Mouse (Mus musculus) G1E (cell line): Measurements from ENCODE around the gene Sbk3. TPM values are rescaled to one million over a fixed set of nuclear protein-coding genes. Genes with fewer than 3 reads are reported as not detected.

Source experiments
- ATAC-seq: 2 replicates; pipeline ENCODE4 v1.8.0; 2016; ENCODE audit warnings: mild to moderate bottlenecking; ENCODE audit not compliant: insufficient number of reproducible peaks, poor library complexity, low FRiP score, severe bottlenecking; ENCODE audit errors: extremely low read depth
- DNase-seq: peaks from one replicate; pipeline ENCODE4 v3.0.0; 2012; ENCODE audit warnings: low spot score
- H3K27me3 ChIP-seq: 2 replicates; pipeline ENCODE4 v1.6.1; 2012; ENCODE audit warnings: mild to moderate bottlenecking, low read length, inconsistent platforms; ENCODE audit not compliant: insufficient read depth
- H3K36me3 ChIP-seq: replicated peaks from 2 replicates; pipeline ENCODE3; 2012; ENCODE audit warnings: mild to moderate bottlenecking, inconsistent platforms
- H3K4me1 ChIP-seq: 2 replicates; pipeline ENCODE4 v1.6.1; 2012; ENCODE audit warnings: low read depth, low read length, inconsistent platforms, mixed read lengths; ENCODE audit not compliant: insufficient read depth
- H3K4me3 ChIP-seq: 2 replicates; pipeline ENCODE4 v1.5.1; 2012; ENCODE audit warnings: low read depth, mild to moderate bottlenecking, inconsistent platforms, low read length, moderate library complexity, mixed read lengths
- H3K9me3 ChIP-seq: replicated peaks from 2 replicates; pipeline ENCODE4 v1.6.1; 2012; ENCODE audit warnings: inconsistent platforms
- CTCF ChIP-seq: IDR thresholded peaks from 2 replicates; pipeline ENCODE4 v1.5.1; 2012; ENCODE audit warnings: low read depth, low read length, inconsistent platforms, mixed read lengths
- GATA1 ChIP-seq: IDR thresholded peaks from 2 replicates; pipeline ENCODE4 v1.6.1; 2012; ENCODE audit warnings: borderline replicate concordance, low read length, inconsistent platforms, mixed read lengths
- GATA2 ChIP-seq: IDR thresholded peaks from 2 replicates; pipeline ENCODE4 v1.6.1; 2012; ENCODE audit warnings: low read depth, low read length, inconsistent platforms, borderline replicate concordance
- POLR2AphosphoS5 ChIP-seq: IDR thresholded peaks from 2 replicates; pipeline ENCODE4 v1.6.1; 2012; ENCODE audit warnings: low read depth, low read length, inconsistent platforms; ENCODE audit not compliant: insufficient replicate concordance
- TAL1 ChIP-seq: conservative IDR thresholded peaks from 2 replicates; pipeline ENCODE4 v1.6.1; 2012; ENCODE audit warnings: low read depth, low read length, inconsistent platforms, mixed read lengths
- polyA plus RNA-seq: library from polyadenylated mRNA; stranded (reverse); fragments of >175 nt; gene quantifications from 2 replicates; pipeline ENCODE4 v1.2.3, GENCODE M21; 2012
- total RNA-seq, 2 experiments: library from RNA; stranded (forward) in 1 of 2; stranded (reverse) in 1 of 2; fragments of 200-1000 nt in 1 of 2; fragments of >200 nt in 1 of 2; fragmentation: Nextera tagmentation in 1 of 2; gene quantifications; 2 replicates each; pipeline ENCODE4 v1.2.3; 2014 to 2017

Sbk3 gene
- total and polyA plus RNA-seq, 3 experiments, result 0.11 TPM; not detected in 2

DNA sequence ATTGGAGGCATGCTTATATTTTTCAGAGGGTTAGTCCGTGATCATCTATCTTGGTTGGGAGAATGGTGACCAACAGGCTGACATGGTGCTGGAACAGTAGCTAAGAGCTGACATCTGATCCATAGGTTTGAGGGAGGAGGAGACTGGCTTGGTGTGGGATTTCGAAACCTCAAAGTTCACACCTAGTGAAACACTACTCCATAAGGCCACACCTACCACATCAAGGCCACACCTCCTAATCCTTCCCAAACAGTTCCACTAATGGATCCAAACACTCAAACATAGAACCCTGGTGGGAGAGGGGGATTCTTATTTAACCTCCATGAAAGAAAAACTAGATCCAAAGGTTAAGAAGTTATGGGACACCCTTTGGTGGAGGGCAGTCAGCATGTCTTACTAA lies 46.0 kb upstream of the Sbk3 start:
- no peak for DNase-seq
- Histone ChIP-seq H3K36me3 (peaks cover 41% of the 10 kb centered on the region), H3K4me3 (no peak overlapping the region), H3K27me3 (no peaks in the 10 kb centered on the region), H3K4me1 (peaks cover 54% of the 10 kb centered on the region), H3K9me3 (peaks cover 13% of the 10 kb centered on the region)
- no peak for ATAC-seq
- no peak for TF ChIP-seq POLR2AphosphoS5
- no peak for TF ChIP-seq GATA1
- no peak for TF ChIP-seq CTCF
- no peak for TF ChIP-seq TAL1
- TF ChIP-seq GATA2, result no peak

DNA sequence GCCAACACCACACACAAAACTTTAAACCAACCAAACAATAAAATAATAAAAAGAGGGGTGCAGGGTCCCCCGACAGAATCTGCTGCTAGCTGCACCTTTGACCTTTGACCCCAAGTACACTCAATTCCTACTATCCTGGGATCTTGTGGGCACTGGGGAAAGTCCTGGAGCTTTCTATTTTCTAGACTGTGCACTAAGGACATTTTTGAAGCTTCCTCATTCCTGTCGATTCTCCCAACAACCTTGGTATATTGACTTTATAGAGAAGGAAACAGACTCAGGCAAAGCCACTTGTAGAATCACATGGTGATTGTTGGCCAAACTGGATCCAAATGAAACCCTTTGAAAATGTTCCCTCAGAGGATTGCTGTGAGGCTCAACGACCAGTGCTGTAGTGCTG lies 45.1 kb upstream of the Sbk3 start:
- ATAC-seq (no peak), DNase-seq (no peak)
- peaks cover 51% of the 10 kb centered on the region for H3K4me1 ChIP-seq

DNA sequence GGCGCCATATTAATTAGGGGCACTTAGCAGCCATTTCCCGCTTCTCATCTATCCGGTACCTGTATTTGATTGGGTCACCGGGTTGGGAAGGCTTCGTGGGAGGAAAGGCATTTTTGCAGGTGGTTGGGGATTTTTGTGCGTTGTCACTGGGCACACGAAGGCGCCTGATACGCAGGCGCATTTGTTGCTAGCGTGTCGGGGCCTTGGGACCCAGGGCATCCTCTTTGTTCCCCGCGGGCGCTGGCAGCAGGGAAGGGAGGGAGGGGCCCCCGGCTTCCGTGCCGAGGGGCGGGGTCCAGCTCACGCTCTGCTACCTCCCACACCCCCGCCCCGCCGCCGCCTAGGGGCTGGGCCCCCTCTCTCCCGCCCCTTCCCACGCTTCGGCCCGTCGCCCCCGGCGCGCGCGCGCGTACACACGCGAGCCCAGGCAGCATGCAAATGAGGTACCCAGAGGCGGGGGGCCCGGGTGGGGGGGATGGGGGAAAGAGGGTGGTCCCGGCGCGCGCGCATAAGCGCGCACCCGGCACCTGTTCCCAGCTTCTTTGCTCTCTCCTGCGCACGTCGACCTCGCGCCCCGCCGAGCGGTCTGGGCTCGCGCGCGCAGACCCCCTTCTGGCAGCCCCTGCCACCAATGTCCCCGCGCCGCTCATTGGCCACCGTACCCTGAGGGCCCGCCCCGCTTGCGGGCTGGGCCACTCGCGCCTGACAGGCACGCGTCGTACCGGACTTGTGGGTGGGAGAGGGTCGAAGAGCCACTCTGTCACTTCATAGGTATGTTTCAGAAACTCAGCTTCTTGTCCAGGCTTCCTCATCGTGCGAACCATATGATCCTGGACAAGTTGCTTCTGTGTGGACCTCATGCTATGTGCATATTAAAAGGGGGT lies 44.4 kb upstream of the Sbk3 start, which contains the start of gene Gm44973:
Gene Gm44973 (plus strand): TSS at position 379 of the 884 bp plus-strand sequence.
- TF ChIP-seq GATA2, result no peak
- no peak for TF ChIP-seq TAL1
- TF ChIP-seq CTCF, result no peak
- DNase-seq, result peak; percentile 82
- Histone ChIP-seq H3K9me3 (peaks cover 13% of the 10 kb centered on the region), H3K4me1 (peaks cover 56% of the 10 kb centered on the region), H3K4me3 (peak within 1 kb of the TSS; percentile 78), H3K36me3 (peaks cover 49% of the 10 kb centered on the region), H3K27me3 (no peaks in the 10 kb centered on the region)
- peak; percentile 45 for ATAC-seq

More for the DNA sequence above, 45.1 kb upstream of the Sbk3 start:
- H3K36me3 ChIP-seq, result peaks cover 42% of the 10 kb centered on the region
- TF ChIP-seq GATA2 (no peak), POLR2AphosphoS5 (no peak), CTCF (no peak), GATA1 (no peak), TAL1 (no peak)
- H3K9me3 ChIP-seq, result peaks cover 13% of the 10 kb centered on the region
- H3K4me3 ChIP-seq, result peak overlapping the region; percentile 73
- H3K27me3 ChIP-seq, result no peaks in the 10 kb centered on the region

DNA sequence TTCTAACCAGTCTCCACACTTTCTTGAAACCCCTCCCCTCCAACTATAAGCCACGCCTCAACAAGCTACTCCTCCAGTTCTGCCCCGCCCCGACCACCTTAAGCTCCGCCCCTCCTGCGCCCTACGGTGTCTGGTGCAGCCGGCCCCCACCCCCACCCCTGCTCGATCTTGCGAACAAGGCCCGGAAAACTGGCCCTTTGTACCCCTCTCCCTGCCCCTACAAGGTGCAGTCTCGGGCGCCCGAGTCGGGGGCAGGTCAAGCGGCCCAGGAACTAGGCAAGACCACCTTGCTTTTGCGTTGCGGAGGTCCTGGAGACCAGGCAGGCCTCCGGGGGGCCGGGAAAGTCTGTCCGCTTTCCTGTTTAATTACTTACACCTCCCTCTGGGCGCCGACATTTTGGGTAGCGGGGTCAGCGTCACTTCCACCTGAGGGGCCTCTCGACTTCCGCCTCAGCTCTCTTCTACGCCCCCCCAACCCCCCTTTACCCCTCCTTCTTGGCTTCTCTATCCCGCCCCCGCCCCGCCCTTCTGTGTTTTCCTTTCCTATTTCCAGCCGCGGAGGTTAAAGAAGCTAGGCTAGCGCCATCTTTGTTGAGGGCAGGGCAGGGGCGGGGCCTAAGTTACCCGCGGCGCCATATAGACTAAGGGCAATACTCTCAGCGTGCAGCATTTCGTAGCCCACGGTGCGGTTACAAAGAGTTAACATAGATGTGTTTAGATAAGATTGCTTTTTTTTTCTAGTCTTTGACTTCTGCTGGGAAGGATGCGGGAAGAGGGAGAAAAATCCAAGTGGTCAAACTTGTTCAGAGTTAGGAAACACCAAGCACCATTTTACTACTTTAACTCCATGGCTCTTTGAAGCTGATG lies 43.5 kb upstream of the Sbk3 start, which contains the start of the genes Zfp524 and Fiz1:
Gene Zfp524 (plus strand): TSS at position 165 of the 867 bp plus-strand sequence.
Gene Fiz1 (minus strand): TSS at position 447 of the 867 bp plus-strand sequence.
- peaks cover 13% of the 10 kb centered on the region for H3K9me3 ChIP-seq
- ATAC-seq, result peak; percentile 61
- H3K27me3 ChIP-seq, result no peaks in the 10 kb centered on the region
- TF ChIP-seq CTCF (no peak), GATA1 (no peak), GATA2 (no peak), POLR2AphosphoS5 (no peak), TAL1 (no peak)
- peaks cover 58% of the 10 kb centered on the region for H3K36me3 ChIP-seq
- peaks cover 57% of the 10 kb centered on the region for H3K4me1 ChIP-seq
- H3K4me3 ChIP-seq, result peak within 1 kb of the TSS; percentile 78
- peak; percentile 77 for DNase-seq

DNA sequence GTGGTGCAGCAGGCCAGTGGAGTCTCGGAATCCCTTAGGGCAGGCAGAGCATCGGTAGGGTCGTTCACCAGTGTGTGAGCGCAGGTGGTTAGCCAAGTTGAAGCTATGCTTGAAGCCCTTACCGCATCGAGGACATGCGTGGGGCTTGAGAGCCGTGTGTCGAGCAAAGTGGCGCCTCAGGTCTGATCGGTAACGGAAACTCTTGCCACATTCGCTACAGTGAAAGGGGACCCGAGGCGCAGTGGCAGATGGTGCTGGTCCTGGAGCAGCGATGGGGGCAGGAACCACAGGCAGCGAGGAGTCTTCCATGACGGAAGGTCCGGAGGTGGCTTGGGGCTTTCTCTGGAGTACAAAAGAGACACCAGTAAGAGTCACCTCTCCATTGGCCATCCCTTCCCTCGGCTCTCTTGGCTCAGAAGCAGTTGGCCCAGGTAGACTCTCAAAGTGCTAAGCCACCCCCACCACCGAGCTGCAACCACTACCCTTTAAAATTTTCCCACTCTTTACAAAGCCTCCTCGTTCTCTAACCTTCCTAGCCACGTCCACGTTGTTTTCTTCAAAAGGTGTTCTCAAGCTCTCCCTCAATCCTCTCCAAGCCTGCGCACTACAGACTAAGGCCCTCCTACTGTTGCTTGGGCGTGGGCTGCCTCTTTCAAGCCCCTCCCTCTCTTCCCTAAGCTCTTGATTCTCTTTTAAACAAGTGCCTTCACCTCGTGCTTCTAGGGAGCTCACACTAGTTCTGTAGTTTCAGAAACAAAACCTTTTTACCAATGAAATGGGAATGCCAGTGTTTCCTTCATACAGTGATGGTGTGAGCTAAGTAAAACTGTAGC lies 41.9 kb upstream of the Sbk3 start:
- Histone ChIP-seq H3K4me1 (peaks cover 44% of the 10 kb centered on the region), H3K36me3 (peaks cover 64% of the 10 kb centered on the region), H3K27me3 (no peaks in the 10 kb centered on the region; the same call in 1 of the 2 replicates), H3K4me3 (peak overlapping the region; percentile 78; the same call in 1 of the 2 replicates), H3K9me3 (peaks cover 19% of the 10 kb centered on the region)
- ATAC-seq, result peak; percentile 22; the same call in 1 of the 2 replicates
- no peak for TF ChIP-seq POLR2AphosphoS5
- TF ChIP-seq CTCF, result no peak
- TF ChIP-seq TAL1, result no peak
- no peak for TF ChIP-seq GATA1
- no peak for TF ChIP-seq GATA2
- peak; percentile 67 for DNase-seq
